Mouse (Mus musculus): ENCODE data around the gene Rbl1.
"Not testable (repeated sequence)": the region's sequence is repeated elsewhere in the genome, so short reads cannot be mapped to it uniquely, and the experiment has no call there.

Rbl1 gene

DNA sequence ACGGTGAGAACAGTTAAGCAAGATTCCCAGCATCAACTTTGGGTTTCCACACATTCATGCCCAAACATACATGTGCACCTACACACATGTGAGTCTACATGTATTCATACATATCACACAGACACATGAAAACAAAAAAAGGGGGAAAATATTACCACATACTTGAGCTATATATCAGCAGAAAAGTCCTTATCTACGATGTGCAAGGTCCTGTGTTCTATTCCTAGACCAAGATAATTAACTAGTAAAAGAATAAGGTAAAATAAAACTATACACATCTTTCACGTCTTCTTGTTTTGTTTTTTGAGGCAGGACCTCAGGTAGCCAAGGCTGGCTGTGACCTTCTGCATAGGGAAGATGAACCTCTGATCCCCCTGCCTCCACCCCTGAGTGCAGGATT lies 28.1 kb downstream of the Rbl1 start:
- in situ Hi-C loops (cut with MboI; ENCODE audit: low pct_unique_long_range_greater_than_20kb in 1 of 2, low sequenced_read_pairs in 2 of 2, unreplicated experiment in 1 of 2) = no loop called here

DNA sequence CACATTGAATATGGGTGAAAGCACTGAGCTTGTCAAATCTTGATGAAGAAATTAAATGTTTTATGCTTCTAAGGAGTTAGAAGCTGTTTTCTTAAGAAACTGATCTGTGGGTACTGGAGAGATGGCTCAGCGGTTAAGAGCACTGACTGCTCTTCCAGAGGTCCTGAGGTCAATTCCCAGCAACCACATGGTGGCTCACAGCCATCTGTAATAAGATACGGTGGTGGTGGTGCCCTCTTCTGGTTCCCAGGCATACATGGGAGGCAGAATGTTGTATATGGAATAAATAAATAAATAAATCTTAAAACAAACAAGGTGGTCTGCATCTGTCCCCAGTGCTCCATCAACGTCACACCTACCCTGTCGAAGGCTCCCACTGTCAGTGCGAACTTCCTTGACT lies 29.9 kb downstream of the Rbl1 start:
- in situ Hi-C loops (cut with MboI; ENCODE audit: low pct_unique_long_range_greater_than_20kb in 1 of 2, low sequenced_read_pairs in 2 of 2, unreplicated experiment in 1 of 2) = no loop called here

DNA sequence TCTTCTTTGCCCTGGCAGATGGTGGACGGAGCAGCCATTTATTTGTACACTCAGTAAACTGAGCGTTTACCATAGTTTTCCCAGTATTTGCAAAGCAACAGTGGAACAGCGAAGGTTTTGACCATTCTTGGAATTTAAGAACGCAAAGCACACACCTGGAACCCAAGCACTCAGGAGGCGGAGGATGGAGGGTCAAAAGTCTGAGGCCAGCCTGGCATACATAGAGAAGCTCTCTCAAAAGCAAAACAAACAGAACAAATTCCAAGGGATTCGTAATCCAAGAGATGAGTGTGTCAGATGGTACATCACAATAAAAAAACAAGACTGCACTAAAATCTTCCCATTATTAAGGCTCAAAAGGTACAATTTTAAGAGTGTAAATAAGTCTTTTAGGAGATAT lies 30.8 kb downstream of the Rbl1 start:
- in situ Hi-C loops (cut with MboI; ENCODE audit: low pct_unique_long_range_greater_than_20kb in 1 of 2, low sequenced_read_pairs in 2 of 2, unreplicated experiment in 1 of 2) = no loop called here

DNA sequence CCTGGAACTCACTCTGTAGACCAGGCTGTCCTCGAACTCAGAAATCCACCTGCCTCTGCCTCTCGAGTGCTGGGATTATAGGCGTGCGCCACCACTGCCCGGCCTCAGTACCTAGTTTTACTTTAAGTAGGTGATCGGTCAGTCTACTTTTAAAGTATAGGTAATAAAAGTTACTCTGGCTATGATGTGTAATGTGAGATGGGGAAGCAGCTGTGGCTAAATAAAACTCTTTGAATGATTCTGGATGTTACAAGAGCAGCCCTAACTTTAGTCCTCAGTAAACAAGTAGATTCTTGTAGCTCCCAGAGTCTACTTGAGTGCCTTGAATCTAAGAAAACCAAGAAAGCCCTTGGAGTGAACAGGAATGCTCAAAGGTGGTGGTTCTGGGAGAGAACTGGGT lies 31.4 kb downstream of the Rbl1 start:
- in situ Hi-C loops (cut with MboI; ENCODE audit: low pct_unique_long_range_greater_than_20kb in 1 of 2, low sequenced_read_pairs in 2 of 2, unreplicated experiment in 1 of 2) = no loop called here

DNA sequence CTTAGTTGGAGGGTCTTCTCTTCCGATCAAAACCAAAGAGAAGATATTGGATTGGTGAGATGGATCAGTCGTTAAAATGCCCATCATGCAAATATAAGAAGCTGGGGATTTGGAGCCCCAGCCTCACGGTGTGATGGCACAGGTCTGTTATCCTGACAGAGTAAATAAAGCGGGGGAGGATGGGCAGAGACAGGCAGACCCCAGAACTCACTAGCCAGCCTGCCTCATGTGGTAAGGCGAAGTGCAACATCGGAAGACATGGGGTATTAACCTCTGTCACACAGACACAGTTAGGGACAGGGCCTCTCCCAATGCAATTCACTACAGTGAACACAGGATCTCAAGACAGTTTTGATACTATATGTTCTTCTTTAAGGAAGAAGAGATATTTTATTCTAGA lies 33.7 kb downstream of the Rbl1 start:
- in situ Hi-C loops (cut with MboI; ENCODE audit: low pct_unique_long_range_greater_than_20kb in 1 of 2, low sequenced_read_pairs in 2 of 2, unreplicated experiment in 1 of 2) = no loop called here

DNA sequence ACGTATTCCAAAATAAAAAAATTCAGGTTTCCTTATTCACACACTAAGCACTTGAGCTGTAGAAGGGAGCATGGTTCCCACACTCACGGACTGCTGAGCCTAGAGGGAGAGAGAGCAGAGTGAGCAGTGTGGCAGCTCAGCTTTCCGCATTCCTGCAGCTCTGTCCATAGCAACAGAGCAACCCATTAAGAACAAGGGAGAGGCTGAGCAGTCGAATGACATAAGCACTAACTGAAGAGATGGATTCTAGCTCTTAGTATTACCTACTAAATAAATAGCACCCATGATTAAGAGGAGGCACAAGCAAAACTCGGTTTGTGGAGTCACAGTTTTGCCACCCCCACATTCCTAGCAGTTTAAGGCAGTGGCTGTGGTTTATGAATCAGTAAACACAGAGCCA lies 34.2 kb downstream of the Rbl1 start:
- in situ Hi-C loops (cut with MboI; ENCODE audit: low pct_unique_long_range_greater_than_20kb in 1 of 2, low sequenced_read_pairs in 2 of 2, unreplicated experiment in 1 of 2) = no loop called here

DNA sequence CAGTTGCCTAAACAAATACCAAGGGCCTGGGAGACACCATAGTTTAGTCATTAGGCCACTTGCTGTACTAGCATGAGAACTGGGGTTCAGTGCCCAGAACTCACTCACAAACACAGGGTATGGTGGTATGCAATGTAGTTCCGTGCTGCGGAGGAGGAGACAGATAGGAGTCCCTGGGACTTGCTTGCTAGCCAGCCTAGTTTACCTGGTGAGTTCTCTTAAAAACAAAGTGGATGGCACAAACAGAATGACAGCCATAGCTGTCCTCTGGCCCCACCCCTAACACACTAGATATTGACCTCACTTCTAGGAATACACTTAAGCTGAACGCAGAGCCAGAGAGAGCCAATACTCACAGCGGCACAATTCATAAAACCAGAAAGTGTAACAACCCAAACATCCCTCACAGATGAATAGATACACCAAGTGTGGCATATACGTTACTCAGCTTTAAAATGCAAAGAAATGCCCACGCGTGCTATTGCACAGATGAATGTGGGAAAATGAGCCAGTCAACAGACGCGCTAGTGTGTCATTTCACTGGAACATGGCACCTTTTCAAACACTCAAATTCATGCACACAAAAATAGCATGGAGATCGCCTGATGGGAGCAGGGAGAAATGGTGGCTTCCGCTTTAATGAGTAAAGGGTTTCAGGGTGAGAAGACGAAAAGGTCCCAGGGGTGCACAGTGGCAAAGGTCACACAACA lies 37.8 kb downstream of the Rbl1 start:
- in situ Hi-C loops (cut with MboI; ENCODE audit: low pct_unique_long_range_greater_than_20kb in 1 of 2, low sequenced_read_pairs in 2 of 2, unreplicated experiment in 1 of 2) = no loop called here

DNA sequence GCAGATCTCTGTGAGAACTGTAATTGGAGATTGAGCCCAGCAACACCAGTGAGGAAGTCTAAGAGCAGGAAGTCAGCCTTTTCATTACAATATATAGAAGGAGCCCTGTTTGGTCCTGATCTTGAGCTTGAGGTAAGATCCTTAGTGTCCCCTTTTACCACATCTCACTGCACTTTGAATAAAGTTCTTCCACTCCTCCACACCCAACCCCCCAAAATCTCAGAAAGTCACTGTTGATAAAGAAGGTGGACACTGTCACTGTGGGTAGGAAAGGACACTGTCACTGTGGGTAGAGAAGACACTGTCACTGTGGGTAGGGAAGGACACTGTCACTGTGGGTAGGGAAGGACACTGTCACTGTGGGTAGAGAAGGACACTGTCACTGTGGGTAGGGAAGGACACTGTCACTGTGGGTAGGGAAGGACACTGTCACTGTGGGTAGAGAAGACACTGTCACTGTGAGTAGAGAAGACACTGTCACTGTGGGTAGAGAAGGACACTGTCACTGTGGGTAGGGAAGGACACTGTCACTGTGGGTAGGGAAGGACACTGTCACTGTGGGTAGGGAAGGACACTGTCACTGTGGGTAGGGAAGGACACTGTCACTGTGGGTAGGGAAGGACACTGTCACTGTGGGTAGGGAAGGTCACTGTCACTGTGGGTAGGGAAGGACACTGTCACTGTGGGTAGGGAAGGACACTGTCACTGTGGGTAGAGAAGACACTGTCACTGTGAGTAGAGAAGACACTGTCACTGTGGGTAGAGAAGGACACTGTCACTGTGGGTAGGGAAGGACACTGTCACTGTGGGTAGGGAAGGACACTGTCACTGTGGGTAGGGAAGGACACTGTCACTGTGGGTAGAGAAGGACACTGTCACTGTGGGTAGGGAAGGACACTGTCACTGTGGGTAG lies 38.8 kb downstream of the Rbl1 start:
- in situ Hi-C loops (cut with MboI; ENCODE audit: low pct_unique_long_range_greater_than_20kb in 1 of 2, low sequenced_read_pairs in 2 of 2, unreplicated experiment in 1 of 2) = not testable (repeated sequence)

DNA sequence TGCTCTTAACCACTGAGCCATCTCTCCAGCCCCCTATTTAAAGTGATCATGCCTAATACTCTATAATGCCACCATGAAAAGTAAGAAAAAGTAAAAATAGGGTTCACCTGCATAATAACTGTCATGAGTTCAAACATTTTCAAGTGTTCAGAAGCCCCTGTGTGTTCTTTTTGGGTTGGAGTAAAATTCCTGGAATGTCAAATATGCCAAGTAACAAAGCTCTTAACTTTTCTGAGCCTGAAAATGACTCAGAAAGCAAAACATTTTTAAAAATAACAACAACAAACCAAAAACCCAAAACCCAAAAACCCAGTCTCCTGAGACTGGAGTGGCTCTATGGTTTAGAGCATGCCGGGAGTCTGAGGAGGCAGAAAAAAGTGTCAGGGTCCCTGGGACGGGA lies 40.2 kb downstream of the Rbl1 start:
- in situ Hi-C loops (cut with MboI; ENCODE audit: low pct_unique_long_range_greater_than_20kb in 1 of 2, low sequenced_read_pairs in 2 of 2, unreplicated experiment in 1 of 2) = no loop called here

DNA sequence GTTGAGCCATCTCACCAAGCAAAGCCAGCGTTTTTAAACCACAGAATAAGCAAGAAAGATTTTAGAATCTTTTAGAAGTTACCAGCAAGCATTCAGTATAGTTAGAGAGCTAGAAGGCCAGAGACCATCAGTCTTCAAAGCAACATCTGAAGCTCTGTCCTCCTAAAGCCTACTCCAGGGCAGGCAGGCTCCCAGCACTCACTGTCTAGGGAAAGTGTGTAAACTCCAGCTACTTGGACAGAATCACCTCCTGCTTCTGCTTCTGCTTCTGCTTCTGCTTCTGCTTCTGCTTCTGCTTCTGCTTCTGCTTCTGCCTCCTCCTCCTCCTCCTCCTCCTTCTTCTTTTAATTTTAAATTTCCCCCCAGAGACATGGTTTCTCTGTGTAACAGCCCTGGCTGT lies 48.3 kb downstream of the Rbl1 start:
- in situ Hi-C loops (cut with MboI; ENCODE audit: low pct_unique_long_range_greater_than_20kb in 1 of 2, low sequenced_read_pairs in 2 of 2, unreplicated experiment in 1 of 2) = no loop called here

DNA sequence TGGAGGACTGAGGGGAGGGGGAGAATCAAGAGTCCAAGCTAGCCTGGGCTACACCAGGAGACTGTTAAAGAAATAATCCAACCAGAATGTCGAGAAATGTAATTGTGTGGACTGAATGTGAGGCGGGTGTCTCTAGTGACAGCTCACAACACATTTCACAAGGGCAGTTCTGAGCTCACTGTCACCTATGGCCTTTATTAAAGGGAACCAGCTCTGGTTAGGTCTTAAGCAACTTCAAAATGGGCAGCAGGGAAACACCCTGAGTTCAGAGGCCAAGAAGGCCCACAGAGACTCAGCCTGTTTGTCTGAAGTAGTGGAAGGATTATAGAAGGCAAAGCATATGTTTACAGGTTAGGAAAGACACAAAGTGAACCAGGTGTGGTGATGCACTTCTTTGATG lies 51.1 kb downstream of the Rbl1 start:
- in situ Hi-C loops (cut with MboI; ENCODE audit: low pct_unique_long_range_greater_than_20kb in 1 of 2, low sequenced_read_pairs in 2 of 2, unreplicated experiment in 1 of 2) = no loop called here

DNA sequence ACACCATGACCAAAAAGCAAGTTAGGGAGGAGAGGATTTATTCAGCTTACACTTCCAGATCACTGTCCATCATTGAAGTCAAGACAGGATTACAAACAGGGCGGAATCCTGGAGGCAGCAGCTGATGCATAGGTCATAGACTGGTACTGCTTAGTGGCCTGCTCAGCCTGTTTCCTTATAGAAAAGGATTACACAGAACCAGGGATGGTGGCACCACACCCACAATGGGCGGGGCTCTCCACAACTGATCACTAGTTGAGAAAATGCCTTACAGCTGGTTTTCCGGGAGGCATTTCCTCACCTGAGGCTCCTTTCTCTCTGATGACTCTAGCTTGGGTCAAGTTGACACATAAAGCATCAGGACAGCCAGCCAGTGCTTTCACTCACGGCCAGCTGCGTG lies 55.9 kb downstream of the Rbl1 start:
- in situ Hi-C loops (cut with MboI; ENCODE audit: low pct_unique_long_range_greater_than_20kb in 1 of 2, low sequenced_read_pairs in 2 of 2, unreplicated experiment in 1 of 2) = no loop called here

DNA sequence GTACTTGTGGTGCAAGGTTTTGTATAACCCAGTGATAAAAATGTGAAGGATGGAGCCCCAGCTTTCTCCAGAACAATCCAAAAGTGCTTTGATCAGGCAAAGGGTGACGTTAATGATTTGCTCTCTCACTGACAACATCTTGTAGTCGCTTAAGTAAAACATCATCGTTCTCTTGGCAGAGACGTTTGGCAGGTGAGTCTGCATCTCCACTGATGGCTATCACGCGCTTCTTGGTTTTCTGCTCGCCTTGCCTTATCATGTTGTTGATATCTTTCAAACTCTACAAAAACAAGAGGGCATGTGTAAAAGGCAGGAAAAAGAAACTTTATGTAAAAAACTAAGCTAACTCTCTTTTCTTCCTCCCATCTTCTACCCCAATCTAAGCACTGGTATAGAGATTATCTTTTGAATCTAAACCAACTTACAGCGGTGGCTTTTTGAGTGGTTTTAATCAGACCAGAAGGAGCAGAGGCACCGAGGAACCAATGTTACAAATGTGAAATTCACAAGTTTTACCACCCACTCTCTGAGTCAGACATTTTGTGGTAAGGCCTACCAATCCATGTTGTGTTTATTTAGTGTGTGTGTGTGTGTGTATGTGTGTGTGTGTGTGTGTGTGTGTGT lies 56.8 kb downstream of the Rbl1 start:
- in situ Hi-C loops (cut with MboI; ENCODE audit: low pct_unique_long_range_greater_than_20kb in 1 of 2, low sequenced_read_pairs in 2 of 2, unreplicated experiment in 1 of 2) = no loop called here

DNA sequence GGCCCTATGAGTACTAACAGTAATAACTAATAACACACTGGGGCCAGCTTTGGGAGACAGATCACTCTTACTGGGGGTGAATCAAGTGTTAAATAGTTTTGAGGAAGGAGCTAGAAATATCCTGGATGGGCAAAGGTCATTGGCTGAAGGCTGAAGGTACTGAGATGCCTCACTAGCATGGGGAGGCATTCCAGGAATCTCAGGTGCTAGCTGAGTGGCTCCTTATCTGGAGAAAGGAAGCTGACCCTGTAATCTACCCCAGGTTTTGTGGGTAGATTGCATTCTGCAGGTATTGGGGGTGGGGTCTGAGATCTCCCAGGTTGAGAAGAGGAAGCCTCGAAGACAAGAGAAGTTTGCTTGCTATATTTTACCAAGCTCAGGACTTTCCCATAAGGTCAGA lies 59.2 kb downstream of the Rbl1 start:
- in situ Hi-C loops (cut with MboI; ENCODE audit: low pct_unique_long_range_greater_than_20kb in 1 of 2, low sequenced_read_pairs in 2 of 2, unreplicated experiment in 1 of 2) = no loop called here

DNA sequence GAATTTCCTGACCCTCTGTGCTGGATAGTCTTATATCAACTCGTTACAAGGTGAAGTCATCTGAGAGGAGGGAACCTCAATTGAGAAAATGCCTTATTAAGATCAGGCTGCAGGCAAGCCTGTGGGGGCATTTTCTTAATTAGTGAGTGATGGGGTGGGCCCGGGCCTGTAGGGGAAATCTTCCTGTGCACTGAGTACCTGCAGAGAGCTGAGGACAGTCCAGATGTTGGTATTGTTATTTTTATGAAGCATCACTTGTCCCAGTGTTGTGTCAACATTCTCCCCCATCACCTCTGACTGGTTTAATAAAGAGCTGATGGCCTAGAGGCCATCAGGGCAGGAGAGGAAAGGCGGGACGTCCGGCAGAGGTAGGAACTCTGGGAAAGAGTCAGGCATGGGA lies 60.2 kb downstream of the Rbl1 start:
- in situ Hi-C loops (cut with MboI; ENCODE audit: low pct_unique_long_range_greater_than_20kb in 1 of 2, low sequenced_read_pairs in 2 of 2, unreplicated experiment in 1 of 2) = no loop called here

DNA sequence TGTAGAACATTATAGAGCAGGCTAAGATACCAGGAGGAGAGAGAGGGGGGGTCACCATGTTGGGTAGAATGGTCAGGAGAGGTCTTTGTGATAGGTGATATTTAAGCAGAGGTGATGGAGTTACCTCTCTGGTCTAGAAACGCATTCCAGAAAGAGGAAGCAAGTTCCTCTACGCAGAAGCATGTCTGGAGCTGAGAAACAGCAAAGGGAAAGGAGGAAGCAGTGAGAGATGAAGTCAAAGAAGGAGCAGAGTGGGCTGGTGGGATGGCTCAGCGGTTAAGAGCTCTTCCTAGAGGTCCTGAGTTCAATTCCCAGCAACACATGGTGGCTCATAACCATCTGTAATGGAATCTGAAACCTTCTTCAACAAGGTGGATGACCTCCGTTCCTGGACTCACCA lies 62.4 kb downstream of the Rbl1 start:
- in situ Hi-C loops (cut with MboI; ENCODE audit: low pct_unique_long_range_greater_than_20kb in 1 of 2, low sequenced_read_pairs in 2 of 2, unreplicated experiment in 1 of 2) = no loop called here

DNA sequence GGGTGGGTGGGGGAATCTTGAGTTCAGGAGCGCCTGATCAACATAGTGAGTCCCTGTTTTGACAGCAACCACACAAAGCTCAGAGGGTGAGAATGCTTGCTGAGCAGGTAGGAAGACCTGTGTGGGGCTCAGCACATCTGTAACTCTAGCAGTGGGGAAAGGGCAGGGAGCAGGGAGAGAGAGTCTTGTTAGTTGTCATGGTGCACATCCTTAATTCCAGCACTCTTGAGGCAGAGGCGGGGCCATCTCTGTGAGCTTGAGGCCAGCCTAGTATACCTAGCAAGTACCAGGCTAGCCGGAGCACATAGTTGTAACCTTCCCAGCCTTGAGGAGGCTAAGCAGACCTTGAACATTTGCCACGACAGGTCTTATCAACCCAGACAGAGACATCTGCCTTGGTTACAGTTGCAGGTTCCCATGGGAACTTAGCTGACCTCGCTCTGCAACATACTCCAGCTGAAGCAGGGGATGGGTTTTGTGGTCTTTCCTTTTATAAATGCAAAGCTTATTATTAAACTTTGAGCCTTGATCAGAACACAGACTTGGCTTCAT lies 65.0 kb downstream of the Rbl1 start:
- in situ Hi-C loops (cut with MboI; ENCODE audit: low pct_unique_long_range_greater_than_20kb in 1 of 2, low sequenced_read_pairs in 2 of 2, unreplicated experiment in 1 of 2) = no loop called here

DNA sequence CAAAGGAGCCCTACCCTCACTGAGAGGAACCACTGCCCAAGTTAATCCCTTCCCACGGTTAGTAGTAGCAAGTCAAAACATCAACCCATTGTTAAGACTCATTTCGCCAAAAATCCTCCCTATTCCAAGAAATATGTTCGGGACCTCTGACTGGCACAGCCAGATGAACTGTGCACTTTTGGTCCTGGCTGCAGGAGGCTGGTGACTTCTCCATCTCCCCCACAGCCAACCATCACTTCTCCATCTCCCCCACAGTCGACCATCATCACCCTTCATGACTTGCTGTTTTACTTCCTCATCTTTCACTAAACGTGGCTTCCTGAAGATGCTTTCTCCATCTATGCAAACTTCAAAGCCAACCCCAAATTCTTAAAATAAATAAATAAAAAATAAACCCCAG lies 65.5 kb downstream of the Rbl1 start:
- in situ Hi-C loops (cut with MboI; ENCODE audit: low pct_unique_long_range_greater_than_20kb in 1 of 2, low sequenced_read_pairs in 2 of 2, unreplicated experiment in 1 of 2) = no loop called here

DNA sequence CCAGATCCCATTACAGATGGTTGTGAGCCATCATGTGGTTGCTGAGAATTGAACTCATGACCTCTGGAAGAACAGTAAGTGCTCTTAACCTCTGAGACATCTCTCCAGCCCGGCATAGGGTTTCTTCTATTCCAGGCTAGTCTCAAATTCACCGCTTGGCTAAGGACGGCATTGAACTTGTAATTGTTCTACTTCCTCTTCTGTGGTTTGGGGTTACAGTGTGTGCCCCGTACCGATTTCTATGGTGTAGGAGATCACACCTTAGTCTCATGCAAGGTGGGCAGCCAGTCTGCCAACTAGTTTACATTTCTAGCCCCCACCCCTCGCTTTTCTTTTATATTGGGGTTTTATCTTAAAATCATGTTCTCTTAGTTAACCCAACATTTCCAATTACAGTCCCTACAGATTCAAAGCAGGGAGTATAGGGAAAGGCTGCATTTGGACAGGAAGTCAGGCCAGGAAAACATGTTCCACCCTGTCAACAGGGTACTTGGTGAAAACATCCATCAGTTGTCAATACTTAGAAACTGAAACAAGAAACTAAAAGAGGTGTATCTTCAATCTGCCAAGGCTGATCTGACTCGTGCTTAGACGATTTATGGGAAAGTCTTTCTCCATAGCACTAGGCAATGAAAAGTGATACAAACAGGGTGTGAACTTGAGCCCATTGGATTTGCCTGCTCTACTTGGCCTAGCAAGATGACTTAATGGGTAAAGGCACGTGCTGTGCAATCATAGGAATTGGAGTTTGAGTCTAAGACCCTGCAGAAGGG lies 66.2 kb downstream of the Rbl1 start:
- in situ Hi-C loops (cut with MboI; ENCODE audit: low pct_unique_long_range_greater_than_20kb in 1 of 2, low sequenced_read_pairs in 2 of 2, unreplicated experiment in 1 of 2) = no loop called here
